8 mouse cellular contexts compared by ENCODE assay signal in genomic region chr15:76998878-76999588, GRCm38 (mm10). TPM values are rescaled to one million over a fixed set of nuclear protein-coding genes. Genes with fewer than 3 reads are reported as not detected.
DNase-seq lines count a peak whose midpoint lies in the region; ATAC-seq and TF ChIP-seq lines count a peak whose summit lies in the region.

No protein-coding gene starts in this region.

- WGBS in kidney, embryonic 15.5 days, result 51% methylated on average over 21 of the region's 21 CpGs

- no peaks in the 10 kb centered on the region for H3K9me3 ChIP-seq in kidney, embryonic 15.5 days (replicated peaks)

- H3K4me1 ChIP-seq in kidney, embryonic 15.5 days, result no peaks in the 10 kb centered on the region

- peak overlapping the region; percentile 33 for H3K4me2 ChIP-seq in kidney, embryonic 15.5 days

- H3K4me3 ChIP-seq in left cerebral cortex, adult 2 months, result no peak overlapping the region
- no peak overlapping the region for H3K4me3 ChIP-seq in kidney, embryonic 15.5 days (replicated peaks)

- DNase-seq in left cerebral cortex, adult 2 months (ENCODE audit: extremely low spot score in 1 of 2, low spot score in 2 of 2), result peak; percentile 42
- no peak for DNase-seq in left cerebral cortex, adult 8-10 months (ENCODE audit: low spot score in 2 of 2)
- peak; percentile 49 for DNase-seq in adrenal gland, postnatal 25 days
- peak; percentile 24 to 40 for DNase-seq in frontal cortex, postnatal 36 days (ENCODE audit: low spot score in 2 of 2)
- DNase-seq in testis, postnatal 14 days (ENCODE audit: low spot score), result peak; percentile 37
- DNase-seq in c-Kit-positive CD71-positive TER-119-positive erythroid progenitor cells, embryonic 14.5 days (ENCODE audit: low spot score), result no peak

- no peak overlapping the region for H3K9ac ChIP-seq in kidney, embryonic 15.5 days

- intact Hi-C loops in left cerebral cortex, adult 2 months (cut with DNase I), result no loop called here

- no peaks in the 10 kb centered on the region for H3K36me3 ChIP-seq in kidney, embryonic 15.5 days

- peaks cover 5% of the 10 kb centered on the region; the same call in 1 of the 2 replicates for H3K27me3 ChIP-seq in kidney, embryonic 15.5 days

- no peak overlapping the region for H3K27ac ChIP-seq in left cerebral cortex, adult 2 months
- H3K27ac ChIP-seq in kidney, embryonic 15.5 days, result no peak overlapping the region

- ATAC-seq in kidney, embryonic 15.5 days (replicated peaks; ENCODE audit: low FRiP score), result no peak
- ATAC-seq in erythroblast, adult 5-6 weeks (replicated peaks; ENCODE audit: low FRiP score, poor library complexity, severe bottlenecking), result no peak

- TF ChIP-seq CTCF in left cerebral cortex, adult 2 months (IDR thresholded peaks at IDR 0.05), result peak; percentile 26

RNA-seq across cellular contexts. Expression of gene Apol6, which starts 45.5 kb away (rescaled TPM):
- total RNA-seq in left cerebral cortex, adult 2 months (2021), result under 1 TPM in 1 of 2 experiments, not detected in 1; 0.19 TPM
- under 1 TPM in 3 of 4 experiments, not detected in 1; 0.22 to 0.60 (median 0.38) TPM for total RNA-seq in left cerebral cortex, adult 8-10 months (2022)
- 9.8 and 12.1 TPM in 2 replicates for total RNA-seq in adrenal gland, postnatal 25 days (2021)
- polyA plus RNA-seq in kidney, embryonic 15.5 days (2015; fragmentation: Nextera tagmentation; extraction: Ambion mirVana), result 0.23 TPM in 1 of 2 replicates, not detected in the other
- total RNA-seq in erythroblast, adult 5-6 weeks (2015; ENCODE audit: low replicate concordance), result not detected in 2 replicates
- total RNA-seq in erythroblast, adult 5-6 weeks (2017; ENCODE audit: low replicate concordance), result not detected in 2 replicates

RNA-seq across cellular contexts. Expression of gene 1110038F14Rik, which starts 50.7 kb away (rescaled TPM):
- total RNA-seq in left cerebral cortex, adult 2 months (2021), result 10 to 100 TPM; 29.3 to 33.5 TPM
- total RNA-seq in left cerebral cortex, adult 8-10 months (2022), result 10 to 100 TPM; 25.5 to 29.7 (median 27.0) TPM
- total RNA-seq in adrenal gland, postnatal 25 days (2021), result 44.6 and 45.8 TPM in 2 replicates
- polyA plus RNA-seq in kidney, embryonic 15.5 days (2015; fragmentation: Nextera tagmentation; extraction: Ambion mirVana), result 79.2 and 82.2 TPM in 2 replicates
- total RNA-seq in erythroblast, adult 5-6 weeks (2015; ENCODE audit: low replicate concordance), result 5.0 and 6.0 TPM in 2 replicates
- 7.7 and 9.4 TPM in 2 replicates for total RNA-seq in erythroblast, adult 5-6 weeks (2017; ENCODE audit: low replicate concordance)

RNA-seq across cellular contexts. Expression of gene Mb, which starts 51.4 kb away (rescaled TPM):
- under 1 TPM in 1 of 2 experiments, not detected in 1; 0.33 TPM for total RNA-seq in left cerebral cortex, adult 2 months (2021)
- 1 to 10 TPM in 3 of 4 experiments, not detected in 1; 4.5 to 9.8 (median 5.8) TPM for total RNA-seq in left cerebral cortex, adult 8-10 months (2022)
- 0.67 and 1.3 TPM in 2 replicates for total RNA-seq in adrenal gland, postnatal 25 days (2021)
- 0.49 and 1.2 TPM in 2 replicates for polyA plus RNA-seq in kidney, embryonic 15.5 days (2015; fragmentation: Nextera tagmentation; extraction: Ambion mirVana)
- total RNA-seq in erythroblast, adult 5-6 weeks (2015; ENCODE audit: low replicate concordance), result not detected in 2 replicates
- total RNA-seq in erythroblast, adult 5-6 weeks (2017; ENCODE audit: low replicate concordance), result not detected in 2 replicates

Comparison
In these comparisons a context has a peak if more than half of its experiments do, and no peak if none do; other contexts are left out.
1. DNase-seq: peak in left cerebral cortex, adult 2 months (2 of 2), adrenal gland, postnatal 25 days (single experiment), frontal cortex, postnatal 36 days (2 of 2) and testis, postnatal 14 days (single experiment); none in left cerebral cortex, adult 8-10 months (0 of 2) and c-Kit-positive CD71-positive TER-119-positive erythroid progenitor cells, embryonic 14.5 days (single experiment).